Mouse (Mus musculus): ENCODE measurements around the gene Ptges3l.
"Not testable (repeated sequence)": the region's sequence is repeated elsewhere in the genome, so short reads cannot be mapped to it uniquely, and the experiment has no call there.

Gene Ptges3l

GRCm38 (mm10) chr11:101457631-101458030, 32.5 kb upstream of the Ptges3l start:
- DNase-seq (ENCODE audit: low read depth, low spot score) = no peak

GRCm38 (mm10) chr11:101455627-101456026, 30.5 kb upstream of the Ptges3l start:
- DNase-seq (ENCODE audit: low read depth, low spot score) = no peak

GRCm38 (mm10) chr11:101454702-101455101, 29.6 kb upstream of the Ptges3l start:
- DNase-seq (ENCODE audit: low read depth, low spot score) = no peak

- DNase-seq (ENCODE audit: low read depth, low spot score) = no peak
Measured at GRCm38 (mm10) chr11:101452093-101452774, 27.1 kb upstream of the Ptges3l start.

GRCm38 (mm10) chr11:101451536-101451935, 26.4 kb upstream of the Ptges3l start:
- no peak for DNase-seq (ENCODE audit: low read depth, low spot score)

- DNase-seq (ENCODE audit: low read depth, low spot score) = peak; percentile 71
Measured at GRCm38 (mm10) chr11:101450394-101450793, 25.3 kb upstream of the Ptges3l start.

- DNase-seq (ENCODE audit: low read depth, low spot score) = not testable (repeated sequence)
Measured at GRCm38 (mm10) chr11:101449596-101449995, 24.5 kb upstream of the Ptges3l start.

- DNase-seq (ENCODE audit: low read depth, low spot score) = no peak
Measured at GRCm38 (mm10) chr11:101448899-101449298, 23.8 kb upstream of the Ptges3l start.

- peak; percentile 86 for DNase-seq (ENCODE audit: low read depth, low spot score)
Measured at GRCm38 (mm10) chr11:101448274-101448746, 23.2 kb upstream of the Ptges3l start, which contains the start of gene Ifi35. TSS of gene Ifi35 (plus strand) at chr11:101448407.

- no peak for DNase-seq (ENCODE audit: low read depth, low spot score)
Measured at GRCm38 (mm10) chr11:101447786-101448185, 22.7 kb upstream of the Ptges3l start.

GRCm38 (mm10) chr11:101446860-101447259, 21.7 kb upstream of the Ptges3l start:
- DNase-seq (ENCODE audit: low read depth, low spot score) = not testable (repeated sequence)

GRCm38 (mm10) chr11:101446319-101446718, 21.2 kb upstream of the Ptges3l start:
- DNase-seq (ENCODE audit: low read depth, low spot score) = peak; percentile 65

- DNase-seq (ENCODE audit: low read depth, low spot score) = no peak
Measured at GRCm38 (mm10) chr11:101442760-101443159, 17.6 kb upstream of the Ptges3l start.

- peak; percentile 100 for DNase-seq (ENCODE audit: low read depth, low spot score)
Measured at GRCm38 (mm10) chr11:101442127-101442693, 17.1 kb upstream of the Ptges3l start, which contains the start of gene Rpl27. TSS of gene Rpl27 (plus strand) at chr11:101442298.

- DNase-seq (ENCODE audit: low read depth, low spot score) = not testable (repeated sequence)
Measured at GRCm38 (mm10) chr11:101441450-101442126, 16.5 kb upstream of the Ptges3l start.

- DNase-seq (ENCODE audit: low read depth, low spot score) = peak; percentile 40
Measured at GRCm38 (mm10) chr11:101438006-101438405, 12.9 kb upstream of the Ptges3l start.

- peak; percentile 76 for DNase-seq (ENCODE audit: low read depth, low spot score)
Measured at GRCm38 (mm10) chr11:101436916-101437315, 11.8 kb upstream of the Ptges3l start.

GRCm38 (mm10) chr11:101435831-101436230, 10.7 kb upstream of the Ptges3l start:
- DNase-seq (ENCODE audit: low read depth, low spot score) = peak; percentile 63

GRCm38 (mm10) chr11:101433396-101433795, 8.3 kb upstream of the Ptges3l start:
- no peak for DNase-seq (ENCODE audit: low read depth, low spot score)

GRCm38 (mm10) chr11:101431327-101431726, 6.2 kb upstream of the Ptges3l start:
- no peak for DNase-seq (ENCODE audit: low read depth, low spot score)

GRCm38 (mm10) chr11:101426165-101426564, 1.0 kb upstream of the Ptges3l start:
- DNase-seq (ENCODE audit: low read depth, low spot score) = no peak

GRCm38 (mm10) chr11:101424105-101424851, 855 bp downstream of the Ptges3l start, which contains the start of gene Gm27029:
TSS of gene Gm27029 (minus strand) at chr11:101424796.
- DNase-seq (ENCODE audit: low read depth, low spot score) = peak; percentile 68

Data from R1 (cell line).